Mouse (Mus musculus) kidney, postnatal 14 days (tissue): ENCODE results near the gene Gna15.
A peak's percentile ranks its signal among the peaks of the same experiment; 100 is the strongest.

Experiments
- DNase-seq: peaks from one replicate; pipeline ENCODE4 v3.0.0; 2022; ENCODE audit warnings: mixed read lengths

The Gna15 gene

GRCm38 (mm10) chr10:81466066-81466465 is 58.0 kb downstream of the Gna15 start:
- no peak for DNase-seq

GRCm38 (mm10) chr10:81465265-81465645 is 58.8 kb downstream of the Gna15 start:
- DNase-seq, result no peak

GRCm38 (mm10) chr10:81464405-81465264 is 59.4 kb downstream of the Gna15 start:
- DNase-seq, result peak; percentile 65

- DNase-seq, result no peak
These were observed 60.5 kb downstream of the Gna15 start for GRCm38 (mm10) chr10:81463531-81463930.

- DNase-seq, result no peak
These were observed 61.1 kb downstream of the Gna15 start for GRCm38 (mm10) chr10:81462917-81463316.

GRCm38 (mm10) chr10:81462415-81462804 is 61.6 kb downstream of the Gna15 start:
- no peak for DNase-seq

GRCm38 (mm10) chr10:81461673-81462414 is 62.2 kb downstream of the Gna15 start:
- DNase-seq, result no peak

- no peak for DNase-seq
These were observed 63.1 kb downstream of the Gna15 start for GRCm38 (mm10) chr10:81460951-81461350.

- no peak for DNase-seq
These were observed 63.6 kb downstream of the Gna15 start for GRCm38 (mm10) chr10:81460471-81460870.

DNA sequence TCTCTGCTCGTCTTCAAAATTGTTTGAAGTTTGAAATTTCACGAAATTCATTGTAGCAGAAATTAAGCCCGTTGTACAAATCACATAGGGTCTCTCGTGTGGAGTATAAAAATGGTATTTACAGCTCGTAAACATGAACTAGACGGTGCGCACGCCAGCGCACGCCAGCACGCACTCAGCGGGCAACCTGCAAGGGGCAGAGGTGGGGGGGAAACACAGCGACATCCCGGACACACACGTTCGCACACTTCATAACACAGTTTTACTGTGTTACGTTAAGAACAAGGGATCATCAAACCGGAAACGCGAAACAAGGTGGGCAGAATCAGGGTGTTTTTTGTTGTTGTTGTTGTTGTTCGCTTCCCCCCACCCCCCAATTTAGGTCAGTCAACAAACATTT is 64.6 kb downstream of the Gna15 start:
- no peak for DNase-seq

GRCm38 (mm10) chr10:81458267-81458666 is 65.8 kb downstream of the Gna15 start:
- DNase-seq, result no peak

GRCm38 (mm10) chr10:81457624-81458023 is 66.4 kb downstream of the Gna15 start:
- no peak for DNase-seq

GRCm38 (mm10) chr10:81456983-81457563 is 67.0 kb downstream of the Gna15 start:
- no peak for DNase-seq

GRCm38 (mm10) chr10:81455181-81455895 is 68.7 kb downstream of the Gna15 start, which contains the start of gene Nfic:
Gene Nfic, minus strand, starts transcription at chr10:81455635.
- no peak for DNase-seq

DNA sequence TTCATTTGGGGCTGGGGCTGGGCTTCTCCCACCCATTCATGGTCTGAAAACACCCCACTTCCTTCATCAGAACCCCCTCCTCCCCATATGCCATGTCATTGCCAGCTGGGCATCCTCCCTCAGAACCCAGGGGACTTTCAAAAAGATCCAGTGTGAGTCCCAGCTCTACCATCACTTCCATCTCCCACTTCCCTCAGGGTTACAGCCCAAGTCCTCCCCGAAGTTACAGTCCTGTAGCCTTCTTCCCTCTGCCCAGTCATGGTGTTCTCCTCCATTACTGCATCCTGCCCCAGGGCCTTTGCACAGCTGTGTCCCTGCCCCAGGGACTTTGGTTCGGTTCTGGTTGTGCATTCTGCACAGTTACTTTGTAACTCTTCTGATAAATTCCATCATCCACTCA is 69.9 kb downstream of the Gna15 start:
- DNase-seq, result no peak

DNA sequence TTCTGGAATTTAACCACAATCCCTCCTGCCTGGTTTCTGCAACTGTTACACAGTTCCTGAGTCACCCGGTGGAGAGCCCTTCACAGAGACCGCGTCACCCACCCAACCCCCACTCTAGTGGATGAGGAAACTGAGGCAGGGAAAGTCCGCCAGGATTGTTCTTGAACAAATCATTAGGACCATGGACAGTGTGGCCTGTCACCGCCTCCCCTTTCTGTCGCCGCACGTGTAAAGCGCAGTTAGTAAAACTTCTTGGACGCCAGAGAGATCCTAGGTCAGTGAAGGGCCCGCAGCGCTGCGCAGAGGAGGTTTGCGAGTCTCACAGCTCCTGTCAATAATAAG is 71.1 kb downstream of the Gna15 start:
- DNase-seq, result no peak
